ENCODE assay signal across 9 mouse cellular contexts in genomic region chr7:99287287-99287686, GRCm38 (mm10). TPM values are rescaled to one million over a fixed set of nuclear protein-coding genes. Genes with fewer than 3 reads are reported as not detected.
A peak's percentile ranks its signal among the peaks of the same experiment; 100 is the strongest.
DNase-seq lines count a peak whose midpoint lies in the region; ATAC-seq and TF ChIP-seq lines count a peak whose summit lies in the region.
"Had no signal": no experiment of that assay in that cellular context is flagged by ENCODE, and none has a peak within 500 bp of the region (broad histone marks: within the 10 kb centered on the region; RNA-seq: fewer than 3 reads in every experiment).

No protein-coding gene starts in this region.

- H3K4me2 ChIP-seq in hindbrain, embryonic 16.5 days (ENCODE audit: low read length), result no peak overlapping the region
- H3K4me2 ChIP-seq in midbrain, embryonic 12.5 days (replicated peaks), result no peak overlapping the region
- H3K4me2 ChIP-seq in liver, postnatal 0 days (ENCODE audit: low read depth, low read length), result no peak overlapping the region

- no peak for TF ChIP-seq CTCF in liver, postnatal 0 days (IDR thresholded peaks at IDR 0.05; ENCODE audit: low read depth)

- WGBS in hindbrain, embryonic 16.5 days, result 10% methylated on average over 3 of the region's 3 CpGs
- 13% methylated on average over 3 of the region's 3 CpGs for WGBS in midbrain, embryonic 12.5 days
- 83% methylated on average over 3 of the region's 3 CpGs for WGBS in liver, postnatal 0 days (ENCODE audit: insufficient replicate concordance)

- H3K4me1 ChIP-seq in hindbrain, embryonic 16.5 days (ENCODE audit: control insufficient read depth, insufficient read depth, low read depth, low read length), result peaks cover 17% of the 10 kb centered on the region
- peaks cover 19% of the 10 kb centered on the region for H3K4me1 ChIP-seq in midbrain, embryonic 12.5 days
- H3K4me1 ChIP-seq in liver, postnatal 0 days (ENCODE audit: insufficient read depth), result no peaks in the 10 kb centered on the region
- H3K4me1 ChIP-seq: megakaryocyte, embryonic 14.5 days had no signal

- TF ChIP-seq EP300 in liver, postnatal 0 days (IDR thresholded peaks at IDR 0.05; ENCODE audit: low read depth), result no peak

- H3K27me3 ChIP-seq in hindbrain, embryonic 16.5 days (replicated peaks; ENCODE audit: control insufficient read depth, insufficient read depth, low read length), result no peaks in the 10 kb centered on the region
- peaks cover 5% of the 10 kb centered on the region for H3K27me3 ChIP-seq in midbrain, embryonic 12.5 days
- no peaks in the 10 kb centered on the region for H3K27me3 ChIP-seq in liver, postnatal 0 days (ENCODE audit: insufficient read depth, low read length)

- H3K27ac ChIP-seq in hindbrain, embryonic 16.5 days (ENCODE audit: low read depth, low read length), result peak overlapping the region; percentile 61
- H3K27ac ChIP-seq in midbrain, embryonic 12.5 days (replicated peaks), result peak overlapping the region; percentile 68
- no peak overlapping the region for H3K27ac ChIP-seq in liver, postnatal 0 days (ENCODE audit: low read depth)

- ATAC-seq in frontal cortex, adult (ENCODE audit: low TSS enrichment), result peak; percentile 90
- peak; percentile 92 for ATAC-seq in hindbrain, embryonic 16.5 days
- peak; percentile 93 for ATAC-seq in midbrain, embryonic 12.5 days (ENCODE audit: low FRiP score, low read depth)
- no peak for ATAC-seq in liver, postnatal 0 days

- no peaks in the 10 kb centered on the region for H3K9me3 ChIP-seq in hindbrain, embryonic 16.5 days (ENCODE audit: control insufficient read depth, low read length)
- H3K9me3 ChIP-seq in midbrain, embryonic 12.5 days, result no peaks in the 10 kb centered on the region
- H3K9me3 ChIP-seq in liver, postnatal 0 days (ENCODE audit: low read length), result no peaks in the 10 kb centered on the region

- H3K36me3 ChIP-seq in hindbrain, embryonic 16.5 days (ENCODE audit: control insufficient read depth, insufficient read depth, low read length), result peaks cover 3% of the 10 kb centered on the region; the same call in 1 of the 2 replicates
- H3K36me3 ChIP-seq in midbrain, embryonic 12.5 days, result peaks cover 10% of the 10 kb centered on the region
- H3K36me3 ChIP-seq in liver, postnatal 0 days (replicated peaks; ENCODE audit: insufficient read depth, low read length), result no peaks in the 10 kb centered on the region

- no peak overlapping the region for H3K4me3 ChIP-seq in hindbrain, embryonic 16.5 days (ENCODE audit: low read length)
- no peak overlapping the region for H3K4me3 ChIP-seq in midbrain, embryonic 12.5 days
- H3K4me3 ChIP-seq in liver, postnatal 0 days (ENCODE audit: low read depth, low read length), result no peak overlapping the region
- H3K4me3 ChIP-seq: megakaryocyte, embryonic 14.5 days had no signal

- H3K9ac ChIP-seq in hindbrain, embryonic 16.5 days (ENCODE audit: low read depth, low read length), result no peak overlapping the region
- H3K9ac ChIP-seq in midbrain, embryonic 12.5 days (replicated peaks), result 0 out of 2 replicates have a peak overlapping the region, but pooled peaks have one; percentile 20
- H3K9ac ChIP-seq in liver, postnatal 0 days (replicated peaks), result no peak overlapping the region

- DNase-seq in frontal cortex, postnatal 25 days (ENCODE audit: low spot score in 2 of 2), result no peak
- peak; percentile 60 for DNase-seq in right cerebral cortex, postnatal 25 days
- DNase-seq in liver, postnatal 0 days, result no peak
- DNase-seq in urinary bladder, postnatal 36 days (ENCODE audit: low spot score in 2 of 2), result no peak
- DNase-seq in yolk sac, embryonic 10.5 days (ENCODE audit: low spot score), result no peak

RNA-seq across cellular contexts. Expression of gene Map6, which starts 20.0 kb away (rescaled TPM):
- 127 and 137 TPM in 2 replicates for polyA plus RNA-seq in hindbrain, embryonic 16.5 days (2015; fragmentation: Nextera tagmentation; extraction: Ambion mirVana)
- polyA plus RNA-seq in midbrain, embryonic 12.5 days (2016; fragmentation: Nextera tagmentation; extraction: Ambion mirVana), result 87.5 and 98.6 TPM in 2 replicates
- polyA plus RNA-seq in liver, postnatal 0 days (2015; fragmentation: Nextera tagmentation; extraction: Ambion mirVana), result 0.06 TPM in 2 replicates

RNA-seq across cellular contexts. Expression of gene Mogat2, which starts 48.9 kb away (rescaled TPM):
- 0.80 and 1.3 TPM in 2 replicates for polyA plus RNA-seq in hindbrain, embryonic 16.5 days (2015; fragmentation: Nextera tagmentation; extraction: Ambion mirVana)
- 5.5 and 5.6 TPM in 2 replicates for polyA plus RNA-seq in midbrain, embryonic 12.5 days (2016; fragmentation: Nextera tagmentation; extraction: Ambion mirVana)
- polyA plus RNA-seq in liver, postnatal 0 days (2015; fragmentation: Nextera tagmentation; extraction: Ambion mirVana), result 3.9 and 4.0 TPM in 2 replicates

Comparison
In these comparisons a context has a peak if more than half of its experiments do, and no peak if none do; other contexts are left out.
1. RNA of gene Map6, which starts 20.0 kb away (polyA plus RNA-seq): 127 to 137 TPM in hindbrain, embryonic 16.5 days and 87.5 to 98.6 TPM in midbrain, embryonic 12.5 days; 0.06 TPM in liver, postnatal 0 days; every median in the first group is over 10 times any median in the second.